Mouse (Mus musculus): ENCODE measurements around the gene Yif1b.
A peak's percentile ranks its signal among the peaks of the same experiment; 100 is the strongest.

Gene Yif1b

DNA sequence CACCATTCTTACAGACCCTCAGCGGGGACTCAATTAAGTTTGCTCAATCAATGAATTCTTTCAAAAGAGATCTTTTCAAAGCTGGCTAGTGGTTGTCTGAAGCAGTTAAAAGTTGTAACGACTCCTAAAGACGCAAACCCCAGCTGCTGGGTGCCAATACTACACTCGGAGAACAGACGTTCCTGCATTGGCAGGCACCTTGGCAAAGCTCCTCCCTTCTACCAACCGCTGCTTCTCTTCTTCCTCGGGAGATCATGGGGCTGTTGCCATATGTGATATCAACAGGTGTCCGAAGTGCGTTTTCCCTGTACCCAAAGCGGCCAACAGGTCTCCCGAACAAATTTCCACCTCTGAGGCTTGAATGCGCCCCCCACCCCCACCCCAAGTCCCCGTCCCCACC, 42.7 kb downstream of the Yif1b start:
- DNase-seq (ENCODE audit: low spot score), result no peak

GRCm38 (mm10) chr7:29281201-29282073, 43.3 kb downstream of the Yif1b start, which contains the start of gene Spint2:
TSS of gene Spint2 (minus strand) at chr7:29281912.
- peak; percentile 89 for DNase-seq (ENCODE audit: low spot score)

- no peak for DNase-seq (ENCODE audit: low spot score)
These were observed 44.0 kb downstream of the Yif1b start for GRCm38 (mm10) chr7:29282074-29282554.

DNA sequence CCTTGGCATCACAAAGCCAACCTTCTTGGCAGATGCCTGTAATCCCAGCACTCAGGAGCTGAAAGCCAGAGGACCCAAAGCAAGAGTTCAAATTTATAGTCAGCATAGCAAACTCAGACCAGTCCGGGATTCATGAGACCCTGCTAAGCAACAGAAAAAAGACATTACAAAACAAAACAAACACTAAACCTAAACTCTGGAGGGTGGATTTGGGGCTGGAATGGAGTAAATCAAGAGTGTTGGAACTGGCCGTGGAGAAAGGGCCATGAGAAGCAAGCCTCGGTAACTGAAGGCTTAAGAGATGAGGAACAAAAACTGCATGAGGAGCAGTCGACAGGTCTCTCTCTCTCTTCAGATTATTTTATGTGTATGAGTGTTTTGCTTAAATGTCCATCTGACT, 45.7 kb downstream of the Yif1b start:
- DNase-seq (ENCODE audit: low spot score), result no peak

DNA sequence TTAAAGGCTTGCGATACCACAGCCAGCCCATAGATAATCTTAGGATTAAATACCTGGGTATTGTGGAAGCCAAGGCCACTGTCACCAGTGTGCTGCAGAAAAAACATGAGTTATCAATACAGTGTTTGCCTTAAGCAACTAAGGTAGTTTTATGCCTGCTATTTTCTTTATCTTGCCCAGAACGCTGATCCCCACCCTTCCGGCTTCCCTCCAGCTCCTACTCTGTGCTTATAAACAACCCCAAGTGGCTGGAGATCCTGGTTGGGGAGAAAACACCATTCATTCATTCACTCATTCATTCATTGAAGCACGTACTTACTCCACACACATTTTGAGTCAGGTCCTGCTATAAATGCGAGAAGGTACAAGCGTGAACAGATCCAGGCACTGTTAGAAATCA, 46.4 kb downstream of the Yif1b start:
- DNase-seq (ENCODE audit: low spot score), result no peak

DNA sequence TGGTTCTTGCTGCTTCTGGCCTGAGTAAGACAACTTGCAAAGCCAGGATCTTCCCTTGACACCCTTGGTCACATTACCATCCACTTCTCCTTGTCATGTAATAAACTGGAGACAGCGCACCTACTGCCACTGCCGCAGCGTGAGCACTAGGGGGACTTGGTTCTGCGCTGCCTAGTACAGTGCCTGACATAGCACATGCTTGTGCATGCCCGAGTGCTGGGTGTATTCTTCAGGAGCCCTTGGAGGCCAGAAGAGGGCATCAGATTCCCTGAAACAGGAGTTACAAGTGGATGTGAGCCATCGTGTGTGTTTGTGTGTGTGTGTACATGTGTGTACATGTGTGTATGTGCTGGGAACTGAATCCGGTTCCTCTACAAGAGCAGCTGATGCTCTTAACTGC, 49.4 kb downstream of the Yif1b start:
- no peak for DNase-seq (ENCODE audit: low spot score)

DNA sequence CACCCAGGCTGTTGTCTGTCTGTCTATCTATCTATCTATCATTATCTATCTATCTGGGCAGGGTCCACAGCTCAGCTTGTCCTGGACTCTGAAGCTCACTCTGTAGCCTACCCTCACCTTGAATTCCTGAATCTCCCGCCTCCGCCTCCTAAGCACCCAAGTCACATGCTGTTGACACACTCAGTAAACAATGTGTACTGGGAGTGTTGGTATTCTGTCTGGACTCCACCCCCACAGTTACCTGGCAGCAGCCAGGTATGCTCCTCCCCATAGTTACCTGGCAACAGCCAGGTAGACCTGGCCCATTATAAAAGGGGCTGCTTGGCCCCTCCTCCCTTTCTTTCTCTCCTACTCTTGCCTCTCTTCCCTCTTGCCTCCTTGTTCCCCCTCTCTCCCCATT, 50.0 kb downstream of the Yif1b start:
- no peak for DNase-seq (ENCODE audit: low spot score)

DNA sequence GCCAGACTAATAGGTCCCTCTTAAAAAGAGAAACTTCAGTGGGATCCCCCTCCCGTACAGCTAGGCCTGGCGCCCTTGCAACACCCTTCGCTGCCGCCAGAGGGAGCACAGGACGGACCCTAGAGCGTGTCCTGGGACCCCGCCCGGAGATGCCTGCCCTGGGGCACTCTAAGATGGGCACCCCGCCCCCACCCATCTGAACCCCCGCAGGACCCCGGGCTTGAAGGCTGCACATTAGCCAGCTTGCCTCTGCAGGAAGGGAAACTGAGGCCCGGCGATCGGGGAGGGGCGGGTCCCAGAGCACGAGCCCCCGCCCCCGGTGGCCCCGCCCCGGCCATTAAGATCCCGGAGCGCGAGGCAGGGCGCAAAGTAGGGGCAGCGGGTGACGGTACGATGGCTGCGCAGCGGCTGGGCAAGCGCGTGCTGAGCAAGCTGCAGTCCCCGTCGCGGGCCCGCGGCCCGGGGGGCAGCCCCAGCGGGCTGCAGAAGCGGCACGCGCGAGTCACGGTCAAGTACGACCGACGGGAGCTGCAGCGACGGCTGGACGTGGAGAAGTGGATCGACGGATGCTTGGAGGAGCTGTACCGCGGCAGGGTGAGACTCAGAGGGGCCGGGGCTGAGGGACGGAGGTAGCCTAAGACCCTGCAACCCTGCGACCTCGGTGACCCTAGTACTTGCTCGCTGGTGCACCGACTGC, 51.0 kb downstream of the Yif1b start, which contains the start of gene Ppp1r14a:
Gene Ppp1r14a (plus strand): TSS at position 367 of the 697 bp plus-strand sequence.
- DNase-seq (ENCODE audit: low spot score), result peak; percentile 81

GRCm38 (mm10) chr7:29289856-29290255, 51.7 kb downstream of the Yif1b start:
- no peak for DNase-seq (ENCODE audit: low spot score)

- no peak for DNase-seq (ENCODE audit: low spot score)
These were observed 52.8 kb downstream of the Yif1b start for GRCm38 (mm10) chr7:29290691-29291485.

DNA sequence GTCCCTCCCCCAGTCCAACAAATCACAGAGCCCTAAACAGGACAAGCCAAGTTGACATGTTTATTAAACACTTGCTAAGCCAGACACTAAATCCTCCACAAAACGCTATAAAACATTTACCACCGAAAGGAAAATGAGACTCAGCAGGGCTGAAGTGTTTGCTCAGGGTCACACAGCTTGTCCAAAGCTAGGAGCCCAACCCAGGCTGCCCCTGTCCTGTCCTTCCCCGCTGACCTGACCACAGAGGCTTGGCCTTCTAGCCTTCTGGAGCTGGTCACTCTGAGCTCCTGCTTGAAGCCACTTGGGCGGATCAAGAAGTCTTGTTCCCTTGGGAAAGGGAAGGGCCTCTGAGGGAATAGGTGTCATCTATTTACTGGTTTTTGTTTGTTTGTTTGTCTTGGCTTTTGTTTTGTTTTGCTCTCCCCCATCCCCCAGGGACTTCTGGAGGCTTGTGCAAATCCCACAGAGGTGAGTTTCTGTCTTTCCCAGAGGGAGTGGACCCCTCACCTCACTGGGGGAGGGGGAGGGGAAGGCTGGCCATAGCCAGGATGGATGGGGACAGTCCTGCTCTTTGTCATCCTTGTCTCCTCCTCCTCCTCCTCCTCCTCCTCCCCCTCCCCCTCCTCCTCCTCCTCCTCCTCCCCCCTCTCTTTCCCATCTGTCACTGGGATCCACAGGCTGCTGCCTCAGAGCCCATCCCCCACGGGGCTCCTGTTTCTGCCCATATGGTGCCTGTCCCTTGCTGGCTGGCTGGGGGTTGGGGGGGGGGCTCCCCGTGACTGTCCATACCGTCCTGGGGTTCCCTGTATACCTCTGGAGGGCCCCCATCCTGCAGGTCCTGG, 53.7 kb downstream of the Yif1b start:
- DNase-seq (ENCODE audit: low spot score), result no peak

DNA sequence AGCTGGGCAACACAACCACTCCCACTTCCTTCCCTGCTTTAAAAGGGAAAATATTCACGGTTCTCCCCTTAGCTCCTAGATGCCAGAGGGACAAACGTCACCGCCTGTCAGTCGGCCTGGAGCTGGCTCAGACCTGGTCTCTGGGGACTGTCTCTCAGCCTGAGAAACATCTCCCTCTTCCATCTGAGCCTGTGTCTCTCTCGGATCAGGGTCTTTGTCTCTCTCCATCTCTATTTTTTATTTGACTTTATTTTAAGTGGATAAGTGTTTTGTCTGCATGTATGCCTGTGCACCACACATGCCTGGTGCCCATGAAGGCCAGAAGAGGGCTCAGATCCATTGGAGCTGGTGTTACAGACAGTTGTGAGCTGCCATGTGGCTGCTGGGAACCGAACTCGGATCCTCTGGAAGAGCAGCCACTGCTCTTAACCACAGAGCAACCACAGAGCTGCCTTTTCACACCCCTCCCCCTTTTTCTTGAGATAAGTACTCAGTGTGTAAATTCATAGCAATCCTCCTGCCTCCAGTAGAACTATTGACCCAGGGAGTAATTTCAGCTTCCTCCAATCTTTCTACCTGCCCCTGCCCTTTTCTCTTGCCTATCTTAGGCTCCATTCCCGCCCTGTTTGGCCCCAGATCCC, 54.4 kb downstream of the Yif1b start:
- no peak for DNase-seq (ENCODE audit: low spot score)

GRCm38 (mm10) chr7:29293131-29294065, 55.3 kb downstream of the Yif1b start:
- DNase-seq (ENCODE audit: low spot score), result peak; percentile 68

GRCm38 (mm10) chr7:29294111-29294761, 56.1 kb downstream of the Yif1b start:
- no peak for DNase-seq (ENCODE audit: low spot score)

- DNase-seq (ENCODE audit: low spot score), result no peak
These were observed 57.9 kb downstream of the Yif1b start for GRCm38 (mm10) chr7:29295861-29296647.

GRCm38 (mm10) chr7:29296998-29297397, 58.9 kb downstream of the Yif1b start:
- DNase-seq (ENCODE audit: low spot score), result peak; percentile 80

Measured in testis, postnatal 14 days (tissue).